Mouse (Mus musculus): ENCODE results near the gene Cd83.

DNA sequence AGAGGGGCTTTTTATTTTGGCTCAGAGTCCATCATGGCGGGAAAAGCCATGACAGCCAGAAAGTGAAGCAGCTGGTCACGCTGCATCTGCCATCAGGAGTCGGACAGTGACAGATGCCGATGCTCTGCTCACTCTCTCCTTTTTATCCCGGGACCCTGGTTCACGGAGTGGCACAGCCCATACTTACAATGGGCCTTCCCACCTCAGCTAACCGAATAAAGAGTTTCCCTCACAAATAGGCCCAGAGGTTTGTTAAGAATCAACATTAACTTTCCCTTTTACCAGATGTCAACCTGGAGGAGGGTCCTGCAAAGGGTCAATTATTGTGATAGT is 44.3 kb upstream of the Cd83 start:
- no peak for TF ChIP-seq CTCF (IDR thresholded peaks at IDR 0.05)
- TF ChIP-seq EP300 (IDR thresholded peaks at IDR 0.05) = no peak
